Mouse (Mus musculus): ENCODE data around the gene Dynlt1f. TPM values are rescaled to one million over a fixed set of nuclear protein-coding genes. Genes with fewer than 3 reads are reported as not detected.
"Not testable (repeated sequence)": the region's sequence is repeated elsewhere in the genome, so short reads cannot be mapped to it uniquely, and the experiment has no call there.

Gene Dynlt1f
- polyA plus RNA-seq, 1 experiment from 2014 or later = 301 TPM

DNA sequence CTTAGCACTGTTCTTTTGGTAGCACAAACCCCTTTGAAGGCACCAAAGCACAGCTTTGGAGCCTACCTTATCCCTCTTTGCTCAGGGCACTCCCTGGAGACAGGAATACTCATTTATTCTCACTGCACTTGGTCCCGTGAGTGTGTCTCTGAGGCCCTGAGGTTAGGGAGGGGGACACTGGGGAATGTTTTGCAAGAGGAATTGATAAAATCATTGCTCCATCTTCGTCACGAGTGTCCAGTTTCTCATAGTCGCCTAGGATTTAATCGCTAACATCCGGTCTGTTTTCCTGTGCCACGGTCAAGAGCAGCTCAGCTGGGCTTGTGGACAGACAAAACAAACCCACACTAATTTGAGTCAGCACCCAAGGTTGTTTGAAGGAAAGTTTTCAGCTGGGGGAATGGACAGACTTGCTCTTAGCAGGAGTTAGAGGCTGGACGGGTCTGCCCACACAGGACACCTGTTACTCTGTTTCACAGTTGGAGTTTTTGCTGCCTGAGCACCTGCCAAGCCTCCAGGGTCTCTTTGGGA, 29.7 kb upstream of the Dynlt1f start:
- H3K27me3 ChIP-seq; H3K4me3 ChIP-seq; H3K9ac ChIP-seq (replicated peaks); H3K27ac ChIP-seq (replicated peaks); ATAC-seq (ENCODE audit: low FRiP score, low read depth); H3K9me3 ChIP-seq; H3K36me3 ChIP-seq; H3K4me2 ChIP-seq (replicated peaks); H3K4me1 ChIP-seq: not testable (repeated sequence)
- 52% methylated on average over 4 of the region's 8 CpGs for WGBS

DNA sequence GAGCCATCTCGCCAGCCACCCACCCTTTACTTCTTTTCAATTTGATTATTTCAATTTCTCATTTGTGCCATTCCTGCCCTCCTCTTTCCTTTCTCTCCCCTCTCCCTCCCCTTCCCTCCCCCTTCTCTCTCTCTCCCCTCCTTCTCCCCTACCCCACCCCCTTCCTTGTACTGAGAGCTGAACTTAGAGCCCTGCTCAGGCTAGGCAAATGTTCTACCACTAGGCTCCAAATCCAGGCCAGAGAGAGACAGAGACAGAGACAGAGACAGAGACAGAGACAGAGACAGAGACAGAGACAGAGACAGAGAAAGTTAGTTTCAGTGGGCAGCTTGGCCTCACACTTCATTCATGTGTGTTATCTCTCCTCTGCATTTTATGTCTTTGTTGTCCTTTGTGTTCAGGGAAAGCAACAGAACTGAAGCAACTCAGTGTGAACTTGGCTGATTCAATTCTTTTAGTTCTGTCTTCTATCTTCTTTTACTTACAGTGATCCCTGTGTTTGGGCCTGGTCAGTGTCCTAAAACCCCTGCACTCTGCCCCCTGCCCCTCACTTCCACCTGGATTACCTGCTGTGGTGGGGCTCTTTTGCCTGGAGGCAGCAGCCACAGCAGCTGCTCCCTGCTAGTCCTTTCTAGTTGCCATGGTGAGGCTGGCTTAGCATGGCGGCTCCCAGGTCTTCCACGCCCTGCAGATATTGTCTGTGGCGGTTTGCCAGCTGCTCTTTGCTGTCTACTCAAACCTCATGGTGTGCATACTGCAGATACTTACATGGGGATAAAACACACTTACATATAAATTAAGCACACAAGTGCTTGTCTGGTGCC, 29.0 kb upstream of the Dynlt1f start:
- H3K4me3 ChIP-seq; H3K27me3 ChIP-seq; H3K9ac ChIP-seq (replicated peaks); H3K4me2 ChIP-seq (replicated peaks); H3K36me3 ChIP-seq; H3K4me1 ChIP-seq; H3K9me3 ChIP-seq: not testable (repeated sequence)
- H3K27ac ChIP-seq (replicated peaks) = peak overlapping the region; percentile 73
- peak; percentile 93 for ATAC-seq (ENCODE audit: low FRiP score, low read depth)
- WGBS = 0% methylated on average over 1 of the region's 4 CpGs

DNA sequence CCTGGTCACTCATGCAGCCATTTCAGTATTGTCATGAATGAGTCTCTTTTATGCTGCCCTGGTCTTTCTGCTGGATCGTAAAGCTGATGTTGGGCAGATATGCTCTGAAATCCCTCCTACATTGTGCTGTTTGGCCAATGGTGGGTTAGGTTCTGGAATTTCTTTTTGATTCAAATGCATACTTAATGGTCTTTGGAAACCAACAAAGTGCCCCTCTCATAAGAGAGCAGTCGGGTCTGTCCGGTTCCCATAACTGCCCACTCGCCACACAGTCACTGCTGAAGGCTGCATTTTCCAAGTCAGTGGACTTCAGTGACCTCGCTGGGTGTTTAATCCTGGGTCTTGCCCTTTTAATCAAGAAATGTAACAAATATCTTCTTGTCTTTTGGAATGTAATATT, 28.0 kb upstream of the Dynlt1f start:
- not testable (repeated sequence) for ATAC-seq (ENCODE audit: low FRiP score, low read depth); H3K9ac ChIP-seq (replicated peaks); H3K27ac ChIP-seq (replicated peaks); H3K9me3 ChIP-seq; H3K4me2 ChIP-seq (replicated peaks); H3K27me3 ChIP-seq; H3K36me3 ChIP-seq; H3K4me3 ChIP-seq; H3K4me1 ChIP-seq
- 88% methylated on average over 1 of the region's 5 CpGs for WGBS

DNA sequence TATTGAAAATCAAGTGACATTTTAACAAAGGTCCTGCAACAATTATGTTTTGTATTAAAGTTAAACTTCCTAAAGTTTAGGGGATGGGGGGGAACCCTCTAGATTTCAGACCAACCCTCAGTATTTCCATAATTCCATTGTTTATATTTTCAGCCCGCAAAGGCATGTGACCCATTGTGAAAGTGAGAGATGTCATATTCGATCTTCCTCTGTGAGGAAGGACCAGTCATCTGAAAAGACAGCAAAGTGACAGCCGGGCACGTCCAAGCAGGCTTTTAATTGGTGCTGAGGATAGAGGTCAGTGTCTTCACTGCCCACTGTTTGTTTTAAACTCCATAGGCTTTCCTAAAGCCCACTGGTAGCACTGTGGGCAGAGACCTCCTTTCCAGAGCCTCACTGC, 26.0 kb upstream of the Dynlt1f start:
- H3K4me2 ChIP-seq (replicated peaks); ATAC-seq (ENCODE audit: low FRiP score, low read depth); H3K27me3 ChIP-seq; H3K27ac ChIP-seq (replicated peaks); H3K9me3 ChIP-seq; H3K36me3 ChIP-seq; H3K9ac ChIP-seq (replicated peaks); H3K4me1 ChIP-seq; H3K4me3 ChIP-seq: not testable (repeated sequence)
- WGBS = 81% methylated on average over 4 of the region's 4 CpGs

- ATAC-seq (ENCODE audit: low FRiP score, low read depth); H3K4me3 ChIP-seq; H3K9me3 ChIP-seq; H3K27me3 ChIP-seq; H3K27ac ChIP-seq (replicated peaks); H3K4me1 ChIP-seq; H3K9ac ChIP-seq (replicated peaks); H3K4me2 ChIP-seq (replicated peaks); H3K36me3 ChIP-seq: not testable (repeated sequence)
- 100% methylated on average over 1 of the region's 2 CpGs for WGBS
Measured at GRCm38 (mm10) chr17:6678063-6678462, 22.4 kb upstream of the Dynlt1f start.

- H3K4me1 ChIP-seq; H3K9ac ChIP-seq (replicated peaks); H3K36me3 ChIP-seq; H3K27me3 ChIP-seq; H3K4me3 ChIP-seq; H3K9me3 ChIP-seq; H3K27ac ChIP-seq (replicated peaks); ATAC-seq (ENCODE audit: low FRiP score, low read depth); H3K4me2 ChIP-seq (replicated peaks): not testable (repeated sequence)
- WGBS = 65% methylated on average over 5 of the region's 5 CpGs
Measured at GRCm38 (mm10) chr17:6674297-6674696, 18.6 kb upstream of the Dynlt1f start.

DNA sequence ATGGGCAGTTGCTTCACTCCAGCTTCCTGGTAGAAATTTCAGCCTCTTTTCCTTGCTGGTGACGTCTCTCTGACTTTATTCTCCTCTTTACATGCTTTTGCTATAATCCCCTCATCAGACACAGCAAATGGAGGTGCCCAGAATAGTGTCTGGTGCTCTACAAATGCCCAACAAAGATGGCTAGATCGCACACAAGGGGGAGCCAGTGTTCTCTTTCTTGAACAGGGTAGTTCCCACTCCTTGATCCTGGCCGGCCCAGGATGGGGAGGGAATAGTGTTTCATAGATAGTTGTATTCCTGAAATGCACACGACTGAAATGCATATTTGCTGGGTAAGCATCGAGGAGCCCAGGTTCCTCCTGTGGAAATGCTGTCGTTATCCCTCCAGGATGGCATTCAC, 12.8 kb upstream of the Dynlt1f start:
- WGBS = no CpG with 5 or more reads among the region's 6 CpGs
- H3K4me2 ChIP-seq (replicated peaks); H3K4me3 ChIP-seq; H3K9me3 ChIP-seq; H3K4me1 ChIP-seq; H3K27me3 ChIP-seq; H3K9ac ChIP-seq (replicated peaks); H3K36me3 ChIP-seq; H3K27ac ChIP-seq (replicated peaks); ATAC-seq (ENCODE audit: low FRiP score, low read depth): not testable (repeated sequence)

DNA sequence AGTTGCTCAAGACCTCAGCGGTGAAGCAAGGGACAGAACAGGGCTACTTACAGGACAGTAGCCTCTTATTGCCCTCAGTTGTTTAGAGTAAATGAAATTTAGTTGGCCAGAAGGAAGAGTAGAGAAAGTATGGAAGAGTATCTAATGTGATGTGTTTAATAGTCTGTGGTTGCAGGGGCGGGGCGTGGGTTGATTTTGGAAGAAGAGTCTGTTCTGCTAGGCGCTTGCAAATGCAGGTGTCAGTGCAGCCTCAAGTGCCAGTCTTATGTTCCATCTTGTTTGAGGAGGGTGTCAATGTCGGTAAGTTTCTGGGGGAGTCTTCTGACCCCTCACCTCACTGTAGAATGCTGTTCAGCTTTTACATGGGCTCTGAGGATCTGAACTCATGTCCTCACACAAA, 9.7 kb upstream of the Dynlt1f start:
- not testable (repeated sequence) for ATAC-seq (ENCODE audit: low FRiP score, low read depth); H3K27ac ChIP-seq (replicated peaks); H3K4me1 ChIP-seq; H3K36me3 ChIP-seq; H3K9me3 ChIP-seq; H3K27me3 ChIP-seq; H3K4me3 ChIP-seq; H3K9ac ChIP-seq (replicated peaks); H3K4me2 ChIP-seq (replicated peaks)
- WGBS = 95% methylated on average over 4 of the region's 5 CpGs

- H3K4me1 ChIP-seq; H3K27me3 ChIP-seq; H3K27ac ChIP-seq (replicated peaks); ATAC-seq (ENCODE audit: low FRiP score, low read depth); H3K9ac ChIP-seq (replicated peaks); H3K4me3 ChIP-seq; H3K9me3 ChIP-seq; H3K36me3 ChIP-seq; H3K4me2 ChIP-seq (replicated peaks): not testable (repeated sequence)
- WGBS = 55% methylated on average over 3 of the region's 3 CpGs
Measured at GRCm38 (mm10) chr17:6662840-6663239, 7.1 kb upstream of the Dynlt1f start.

- not testable (repeated sequence) for ATAC-seq (ENCODE audit: low FRiP score, low read depth); H3K4me1 ChIP-seq; H3K27ac ChIP-seq (replicated peaks); H3K27me3 ChIP-seq; H3K36me3 ChIP-seq; H3K4me3 ChIP-seq; H3K9ac ChIP-seq (replicated peaks); H3K4me2 ChIP-seq (replicated peaks); H3K9me3 ChIP-seq
- 56% methylated on average over 9 of the region's 11 CpGs for WGBS
Measured at GRCm38 (mm10) chr17:6661093-6661816, 5.6 kb upstream of the Dynlt1f start.

GRCm38 (mm10) chr17:6660589-6660988, 4.9 kb upstream of the Dynlt1f start:
- 73% methylated on average over 6 of the region's 6 CpGs for WGBS
- not testable (repeated sequence) for ATAC-seq (ENCODE audit: low FRiP score, low read depth)

DNA sequence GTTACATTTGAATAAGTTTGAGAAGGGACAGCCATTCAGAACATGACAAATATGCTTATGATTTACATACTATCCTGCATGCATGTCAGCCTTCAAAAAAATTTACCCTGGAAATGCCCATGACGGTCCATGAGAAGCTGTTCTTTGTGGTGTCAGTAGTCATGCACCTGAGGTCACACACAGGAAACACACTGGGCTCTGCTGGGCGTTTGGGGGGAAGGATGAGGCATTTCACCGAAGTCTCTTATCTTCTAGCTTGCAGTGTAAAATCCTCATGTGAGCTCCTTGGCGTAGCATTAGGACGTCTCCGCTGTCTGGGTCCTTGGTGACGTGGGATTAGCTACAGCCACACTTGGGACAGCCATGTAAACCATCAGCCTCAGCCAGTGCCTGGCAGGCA, 3.1 kb upstream of the Dynlt1f start, which contains the start of gene Sytl3:
Gene Sytl3 (plus strand): TSS at position 293 of the 400 bp plus-strand sequence.
- not testable (repeated sequence) for ATAC-seq (ENCODE audit: low FRiP score, low read depth); H3K36me3 ChIP-seq; H3K9ac ChIP-seq (replicated peaks); H3K4me2 ChIP-seq (replicated peaks); H3K9me3 ChIP-seq; H3K4me3 ChIP-seq; H3K27me3 ChIP-seq; H3K4me1 ChIP-seq; H3K27ac ChIP-seq (replicated peaks)
- WGBS = 91% methylated on average over 4 of the region's 7 CpGs

More at GRCm38 (mm10) chr17:6660589-6660988, 4.9 kb upstream of the Dynlt1f start:
- H3K4me1 ChIP-seq; H3K9ac ChIP-seq (replicated peaks); H3K27me3 ChIP-seq; H3K36me3 ChIP-seq; H3K4me2 ChIP-seq (replicated peaks); H3K4me3 ChIP-seq; H3K9me3 ChIP-seq; H3K27ac ChIP-seq (replicated peaks): not testable (repeated sequence)

Data from midbrain, embryonic 12.5 days (tissue).